Mouse (Mus musculus): ENCODE results near the gene Gtpbp3.

DNA sequence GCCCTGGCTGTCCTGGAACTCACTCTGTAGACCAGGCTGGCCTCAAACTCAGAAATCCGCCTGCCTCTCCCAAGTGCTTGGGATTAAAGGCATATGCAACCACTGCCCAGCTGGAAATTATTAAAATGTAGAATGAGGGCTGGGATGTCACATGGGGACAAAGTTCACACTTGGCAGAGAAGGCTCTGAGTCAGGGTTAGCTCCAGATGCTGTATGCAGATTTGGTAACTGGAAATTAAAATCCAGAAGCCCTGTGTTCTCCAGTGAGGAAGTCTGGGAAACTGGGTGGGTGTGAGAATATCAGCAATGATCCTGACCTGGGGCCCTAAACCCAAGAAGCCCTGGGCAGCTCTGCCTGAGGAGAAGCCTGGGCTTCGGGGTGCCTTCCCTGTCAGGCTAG lies 21.4 kb downstream of the Gtpbp3 start:
- TF ChIP-seq CTCF (IDR thresholded peaks at IDR 0.05; ENCODE audit: borderline replicate concordance, control insufficient read depth, extremely low read depth, insufficient read depth, low read length, poor library complexity): no peak
- no peak for TF ChIP-seq POLR2A (IDR thresholded peaks at IDR 0.05; ENCODE audit: control insufficient read depth, extremely low read depth, insufficient read depth, low read length, poor library complexity)
